Mouse (Mus musculus): ENCODE results near the gene Epha2. TPM values are rescaled to one million over a fixed set of nuclear protein-coding genes. Genes with fewer than 3 reads are reported as not detected.

Epha2 gene
- polyA plus RNA-seq, 1 experiment from 2014 or later: 1.9 TPM

DNA sequence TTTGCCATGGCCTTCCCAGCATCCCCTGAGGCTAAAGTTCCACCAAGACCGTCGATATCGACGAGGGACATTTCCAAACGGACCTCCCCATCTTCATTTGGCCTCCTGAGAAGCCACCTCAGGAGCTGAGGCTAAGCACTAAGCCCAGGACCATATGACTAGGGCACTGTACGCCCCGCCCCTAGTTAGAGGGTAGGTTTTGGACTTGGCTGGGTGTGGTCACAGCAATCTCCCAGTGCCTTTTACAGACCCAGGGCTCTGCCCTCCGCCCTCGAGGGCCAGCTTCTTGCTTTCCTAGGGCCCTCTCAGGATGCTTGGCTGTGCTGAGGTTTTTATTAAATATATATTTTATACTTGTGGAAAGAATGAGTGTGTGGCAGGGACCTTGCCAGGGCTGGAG, 27.7 kb downstream of the Epha2 start:
- Histone ChIP-seq H3K9ac (ENCODE audit: low read length) (no peak overlapping the region), H3K4me3 (ENCODE audit: control insufficient read depth in 1 of 2, insufficient read depth in 1 of 2, low read depth in 1 of 2, low read length in 2 of 2) (no peak overlapping the region), H3K27ac (replicated peaks in 1 of 2; ENCODE audit: control insufficient read depth in 1 of 2, insufficient read depth in 1 of 2, low read depth in 2 of 2, low read length in 2 of 2) (no peak overlapping the region), H3K36me3 (ENCODE audit: control insufficient read depth, insufficient read depth, low read length) (peaks cover 25% of the 10 kb centered on the region), H3K9me3 (ENCODE audit: control insufficient read depth, low read length) (no peaks in the 10 kb centered on the region), H3K4me2 (ENCODE audit: low read length) (no peak overlapping the region), H3K4me1 (ENCODE audit: control insufficient read depth in 2 of 2, insufficient read depth in 2 of 2, low read length in 2 of 2) (peaks cover 23 to 25% of the 10 kb centered on the region in 2 experiments), H3K27me3 (ENCODE audit: control insufficient read depth, insufficient read depth, low read length) (no peaks in the 10 kb centered on the region)
- 84% methylated on average over 9 of the region's 9 CpGs for WGBS
- ATAC-seq (ENCODE audit: insufficient number of reproducible peaks, insufficient read depth, low FRiP score, low read depth): no peak

DNA sequence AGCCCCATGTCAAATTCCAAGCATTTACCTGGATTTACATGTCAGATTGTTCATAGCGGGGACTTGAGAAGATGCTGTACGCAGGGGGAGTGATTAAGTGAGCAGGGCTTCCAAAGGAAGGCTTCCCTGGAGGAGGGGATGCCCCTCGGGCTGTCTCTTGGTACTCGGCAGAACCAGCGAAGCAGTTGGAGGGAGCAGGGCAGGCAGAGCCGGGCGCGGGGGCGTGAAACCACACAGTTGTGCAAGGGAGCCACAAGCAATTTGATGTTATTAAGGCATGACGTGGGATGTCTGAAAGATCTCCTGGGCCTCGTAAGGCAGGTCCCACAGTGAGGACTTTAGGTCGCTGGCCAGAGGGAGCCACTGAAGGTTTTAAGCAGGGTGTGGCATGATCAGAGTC, 28.9 kb downstream of the Epha2 start:
- H3K4me2 ChIP-seq (ENCODE audit: low read length): no peak overlapping the region
- no peaks in the 10 kb centered on the region for H3K9me3 ChIP-seq (ENCODE audit: control insufficient read depth, low read length)
- no peak overlapping the region for H3K9ac ChIP-seq (ENCODE audit: low read length)
- no peaks in the 10 kb centered on the region for H3K27me3 ChIP-seq (ENCODE audit: control insufficient read depth, insufficient read depth, low read length)
- H3K27ac ChIP-seq (replicated peaks in 1 of 2; ENCODE audit: control insufficient read depth in 1 of 2, insufficient read depth in 1 of 2, low read depth in 2 of 2, low read length in 2 of 2): no peak overlapping the region
- peaks cover 12% of the 10 kb centered on the region for H3K36me3 ChIP-seq (ENCODE audit: control insufficient read depth, insufficient read depth, low read length)
- no peak overlapping the region for H3K4me3 ChIP-seq (ENCODE audit: control insufficient read depth in 1 of 2, insufficient read depth in 1 of 2, low read depth in 1 of 2, low read length in 2 of 2)
- no peak for ATAC-seq (ENCODE audit: insufficient number of reproducible peaks, insufficient read depth, low FRiP score, low read depth)
- WGBS: 73% methylated on average over 12 of the region's 12 CpGs
- peaks cover 24% of the 10 kb centered on the region in 2 experiments for H3K4me1 ChIP-seq (ENCODE audit: control insufficient read depth in 2 of 2, insufficient read depth in 2 of 2, low read length in 2 of 2)

DNA sequence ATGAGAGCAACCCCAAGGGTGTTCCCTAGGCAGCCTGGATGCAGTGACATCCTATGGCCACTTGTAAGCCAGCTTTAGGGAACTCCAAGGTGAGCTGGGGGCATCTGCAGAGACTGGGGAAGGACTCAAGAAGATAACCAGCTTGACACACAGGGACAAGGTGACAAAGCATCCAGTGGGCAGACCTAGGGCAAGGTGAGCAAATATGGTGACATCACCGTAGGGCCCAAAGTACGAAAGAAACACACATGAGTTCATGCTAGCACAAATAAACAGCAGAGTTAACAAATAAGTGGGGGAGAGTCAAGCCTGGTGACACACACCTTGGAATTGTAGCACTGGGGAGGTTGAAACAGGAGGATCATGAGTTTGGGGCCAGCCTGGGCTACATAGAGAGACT, 30.4 kb downstream of the Epha2 start:
- ATAC-seq (ENCODE audit: insufficient number of reproducible peaks, insufficient read depth, low FRiP score, low read depth): no peak
- no peak overlapping the region for H3K27ac ChIP-seq (replicated peaks in 1 of 2; ENCODE audit: control insufficient read depth in 1 of 2, insufficient read depth in 1 of 2, low read depth in 2 of 2, low read length in 2 of 2)
- no peak overlapping the region for H3K4me3 ChIP-seq (ENCODE audit: control insufficient read depth in 1 of 2, insufficient read depth in 1 of 2, low read depth in 1 of 2, low read length in 2 of 2)
- no peak overlapping the region for H3K4me2 ChIP-seq (ENCODE audit: low read length)
- peaks cover 22 to 24% of the 10 kb centered on the region in 2 experiments for H3K4me1 ChIP-seq (ENCODE audit: control insufficient read depth in 2 of 2, insufficient read depth in 2 of 2, low read length in 2 of 2)
- no peaks in the 10 kb centered on the region for H3K9me3 ChIP-seq (ENCODE audit: control insufficient read depth, low read length)
- no peaks in the 10 kb centered on the region for H3K27me3 ChIP-seq (ENCODE audit: control insufficient read depth, insufficient read depth, low read length)
- peaks cover 9% of the 10 kb centered on the region for H3K36me3 ChIP-seq (ENCODE audit: control insufficient read depth, insufficient read depth, low read length)
- 97% methylated on average over 2 of the region's 2 CpGs for WGBS
- H3K9ac ChIP-seq (ENCODE audit: low read length): no peak overlapping the region

DNA sequence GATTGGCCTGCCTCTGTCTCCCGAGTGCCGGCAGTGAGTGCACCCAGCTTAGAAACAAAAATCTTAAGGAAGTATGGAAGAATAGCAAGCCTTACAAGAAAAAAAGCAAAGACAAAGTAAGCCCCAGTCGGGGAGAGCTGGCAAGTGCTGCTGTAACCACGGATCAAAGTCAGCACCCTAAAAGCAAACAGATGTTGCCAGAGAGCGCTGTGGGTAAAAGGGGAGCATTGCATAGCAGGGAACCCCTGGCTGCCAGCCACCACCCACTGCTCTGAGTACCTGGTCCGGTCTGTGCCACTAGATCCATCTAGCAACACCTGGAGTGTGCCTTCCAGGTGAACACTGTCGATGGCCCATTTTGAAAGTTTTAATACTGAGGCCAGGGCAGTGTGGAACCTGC, 31.2 kb downstream of the Epha2 start:
- 76% methylated on average over 7 of the region's 7 CpGs for whole genome bisulfite sequencing
- Histone ChIP-seq H3K27me3 (ENCODE audit: control insufficient read depth, insufficient read depth, low read length) (no peaks in the 10 kb centered on the region), H3K9me3 (ENCODE audit: control insufficient read depth, low read length) (no peaks in the 10 kb centered on the region), H3K36me3 (ENCODE audit: control insufficient read depth, insufficient read depth, low read length) (peaks cover 9% of the 10 kb centered on the region), H3K4me3 (ENCODE audit: control insufficient read depth in 1 of 2, insufficient read depth in 1 of 2, low read depth in 1 of 2, low read length in 2 of 2) (no peak overlapping the region), H3K4me1 (ENCODE audit: control insufficient read depth in 2 of 2, insufficient read depth in 2 of 2, low read length in 2 of 2) (peaks cover 16 to 17% of the 10 kb centered on the region in 2 experiments), H3K4me2 (ENCODE audit: low read length) (no peak overlapping the region), H3K27ac (replicated peaks in 1 of 2; ENCODE audit: control insufficient read depth in 1 of 2, insufficient read depth in 1 of 2, low read depth in 2 of 2, low read length in 2 of 2) (no peak overlapping the region), H3K9ac (ENCODE audit: low read length) (no peak overlapping the region)
- no peak for ATAC-seq (ENCODE audit: insufficient number of reproducible peaks, insufficient read depth, low FRiP score, low read depth)

GRCm38 (mm10) chr4:141334695-141335094, 33.7 kb downstream of the Epha2 start:
- no peaks in the 10 kb centered on the region for H3K36me3 ChIP-seq (ENCODE audit: control insufficient read depth, insufficient read depth, low read length)
- H3K4me2 ChIP-seq (ENCODE audit: low read length): no peak overlapping the region
- peak overlapping the region; percentile 1; the same call in 1 of the 2 replicates for H3K9ac ChIP-seq (ENCODE audit: low read length)
- no peak overlapping the region for H3K27ac ChIP-seq (replicated peaks in 1 of 2; ENCODE audit: control insufficient read depth in 1 of 2, insufficient read depth in 1 of 2, low read depth in 2 of 2, low read length in 2 of 2)
- no peaks in the 10 kb centered on the region for H3K27me3 ChIP-seq (ENCODE audit: control insufficient read depth, insufficient read depth, low read length)
- peaks cover 25% of the 10 kb centered on the region in 2 experiments for H3K4me1 ChIP-seq (ENCODE audit: control insufficient read depth in 2 of 2, insufficient read depth in 2 of 2, low read length in 2 of 2)
- no peak for ATAC-seq (ENCODE audit: insufficient number of reproducible peaks, insufficient read depth, low FRiP score, low read depth)
- 63% methylated on average over 5 of the region's 5 CpGs for WGBS
- no peaks in the 10 kb centered on the region for H3K9me3 ChIP-seq (ENCODE audit: control insufficient read depth, low read length)
- H3K4me3 ChIP-seq (ENCODE audit: control insufficient read depth in 1 of 2, insufficient read depth in 1 of 2, low read depth in 1 of 2, low read length in 2 of 2): no peak overlapping the region

DNA sequence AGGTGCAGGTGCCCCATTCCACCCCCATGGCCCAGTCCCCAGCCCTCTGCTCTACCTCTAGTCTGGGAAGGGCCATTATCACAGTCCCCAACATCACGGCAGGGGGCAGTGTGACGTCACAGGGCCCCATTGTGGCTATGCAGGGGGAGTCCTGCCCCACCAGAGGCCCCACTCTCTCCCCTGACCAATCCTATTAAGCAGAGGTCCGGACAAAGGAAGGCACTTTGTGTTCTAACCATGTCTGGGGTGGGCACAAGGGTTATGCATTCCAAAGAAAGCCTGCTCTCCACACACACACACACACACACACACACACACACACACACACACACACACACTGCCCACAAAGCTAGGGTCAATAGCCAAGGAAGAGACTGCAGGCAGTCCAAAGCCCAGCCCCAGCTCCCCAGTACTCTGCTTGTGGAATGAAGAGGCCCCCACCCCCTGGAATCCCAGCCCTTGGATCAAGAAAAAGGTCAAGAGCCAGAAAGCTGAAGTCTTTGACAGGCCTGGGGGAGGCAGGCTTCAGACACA, 34.3 kb downstream of the Epha2 start:
- Histone ChIP-seq H3K36me3 (ENCODE audit: control insufficient read depth, insufficient read depth, low read length) (no peaks in the 10 kb centered on the region), H3K27ac (replicated peaks in 1 of 2; ENCODE audit: control insufficient read depth in 1 of 2, insufficient read depth in 1 of 2, low read depth in 2 of 2, low read length in 2 of 2) (no peak overlapping the region), H3K9me3 (ENCODE audit: control insufficient read depth, low read length) (no peaks in the 10 kb centered on the region), H3K27me3 (ENCODE audit: control insufficient read depth, insufficient read depth, low read length) (no peaks in the 10 kb centered on the region), H3K4me3 (ENCODE audit: control insufficient read depth in 1 of 2, insufficient read depth in 1 of 2, low read depth in 1 of 2, low read length in 2 of 2) (no peak overlapping the region), H3K4me2 (ENCODE audit: low read length) (no peak overlapping the region), H3K4me1 (ENCODE audit: control insufficient read depth in 2 of 2, insufficient read depth in 2 of 2, low read length in 2 of 2) (peaks cover 25% of the 10 kb centered on the region in 2 experiments), H3K9ac (ENCODE audit: low read length) (no peak overlapping the region)
- ATAC-seq (ENCODE audit: insufficient number of reproducible peaks, insufficient read depth, low FRiP score, low read depth): no peak
- WGBS: 10% methylated on average over 3 of the region's 3 CpGs

- Histone ChIP-seq H3K36me3 (ENCODE audit: control insufficient read depth, insufficient read depth, low read length) (no peaks in the 10 kb centered on the region), H3K27ac (replicated peaks in 1 of 2; ENCODE audit: control insufficient read depth in 1 of 2, insufficient read depth in 1 of 2, low read depth in 2 of 2, low read length in 2 of 2) (no peak overlapping the region), H3K4me3 (ENCODE audit: control insufficient read depth in 1 of 2, insufficient read depth in 1 of 2, low read depth in 1 of 2, low read length in 2 of 2) (no peak overlapping the region), H3K4me2 (ENCODE audit: low read length) (no peak overlapping the region), H3K27me3 (ENCODE audit: control insufficient read depth, insufficient read depth, low read length) (no peaks in the 10 kb centered on the region), H3K9me3 (ENCODE audit: control insufficient read depth, low read length) (no peaks in the 10 kb centered on the region), H3K9ac (ENCODE audit: low read length) (no peak overlapping the region), H3K4me1 (ENCODE audit: control insufficient read depth in 2 of 2, insufficient read depth in 2 of 2, low read length in 2 of 2) (peaks cover 25% of the 10 kb centered on the region in 2 experiments)
- no peak for ATAC-seq (ENCODE audit: insufficient number of reproducible peaks, insufficient read depth, low FRiP score, low read depth)
- WGBS: 74% methylated on average over 6 of the region's 6 CpGs
These were observed 35.2 kb downstream of the Epha2 start for GRCm38 (mm10) chr4:141336196-141336595.

- no peak overlapping the region for H3K9ac ChIP-seq (ENCODE audit: low read length)
- no peak overlapping the region for H3K27ac ChIP-seq (replicated peaks in 1 of 2; ENCODE audit: control insufficient read depth in 1 of 2, insufficient read depth in 1 of 2, low read depth in 2 of 2, low read length in 2 of 2)
- ATAC-seq (ENCODE audit: insufficient number of reproducible peaks, insufficient read depth, low FRiP score, low read depth): no peak
- WGBS: 42% methylated on average over 6 of the region's 6 CpGs
- peaks cover 25% of the 10 kb centered on the region in 2 experiments for H3K4me1 ChIP-seq (ENCODE audit: control insufficient read depth in 2 of 2, insufficient read depth in 2 of 2, low read length in 2 of 2)
- H3K9me3 ChIP-seq (ENCODE audit: control insufficient read depth, low read length): no peaks in the 10 kb centered on the region
- no peaks in the 10 kb centered on the region for H3K36me3 ChIP-seq (ENCODE audit: control insufficient read depth, insufficient read depth, low read length)
- H3K27me3 ChIP-seq (ENCODE audit: control insufficient read depth, insufficient read depth, low read length): no peaks in the 10 kb centered on the region
- no peak overlapping the region for H3K4me2 ChIP-seq (ENCODE audit: low read length)
- H3K4me3 ChIP-seq (ENCODE audit: control insufficient read depth in 1 of 2, insufficient read depth in 1 of 2, low read depth in 1 of 2, low read length in 2 of 2): no peak overlapping the region
These were observed 36.9 kb downstream of the Epha2 start for GRCm38 (mm10) chr4:141337986-141338385.
